Mouse (Mus musculus) limb, embryonic 13.5 days (tissue): Measurements from ENCODE around the gene Olfr102. TPM values are rescaled to one million over a fixed set of nuclear protein-coding genes. Genes with fewer than 3 reads are reported as not detected.

Experiments
- ATAC-seq: fragments of 200-750 bp; cut with Nextera tagmentation; 2 replicates; pipeline ENCODE4 v1.8.0; 2017; ENCODE audit warnings: low read depth, moderate number of reproducible peaks, moderate TSS enrichment; ENCODE audit not compliant: low FRiP score
- H3K27ac ChIP-seq: fragments of 300-500 bp; sonication (generic); 2 replicates; pipeline ENCODE4 v1.5.1; 2015; ENCODE audit warnings: inconsistent platforms, mild to moderate bottlenecking, moderate library complexity
- H3K27me3 ChIP-seq: fragments of 300-500 bp; sonication (generic); 2 replicates; pipeline ENCODE4 v1.6.1; 2015; ENCODE audit warnings: mild to moderate bottlenecking, inconsistent platforms
- H3K36me3 ChIP-seq: fragments of 300-500 bp; sonication (generic); 2 replicates; pipeline ENCODE4 v1.6.1; 2015; ENCODE audit warnings: inconsistent platforms, mild to moderate bottlenecking, moderate library complexity
- H3K4me1 ChIP-seq: fragments of 300-500 bp; sonication (generic); 2 replicates; pipeline ENCODE4 v1.6.1; 2015; ENCODE audit warnings: inconsistent platforms
- H3K4me2 ChIP-seq: fragments of 300-500 bp; sonication (generic); replicated peaks from 2 replicates; pipeline ENCODE4 v1.6.1; 2015; ENCODE audit warnings: inconsistent platforms, mild to moderate bottlenecking, moderate library complexity
- H3K4me3 ChIP-seq: fragments of 300-500 bp; sonication (generic); 2 replicates; pipeline ENCODE4 v1.5.1; 2015; ENCODE audit warnings: moderate library complexity, mild to moderate bottlenecking, inconsistent platforms
- H3K9ac ChIP-seq: fragments of 300-500 bp; sonication (generic); 2 replicates; pipeline ENCODE4 v1.6.1; 2015; ENCODE audit warnings: mild to moderate bottlenecking, inconsistent platforms
- H3K9me3 ChIP-seq: fragments of 300-500 bp; sonication (generic); 2 replicates; pipeline ENCODE4 v1.6.1; 2016; ENCODE audit warnings: inconsistent platforms
- WGBS: fragments of 180-500 bp; shearing (Covaris S2); methylation state at CpG from one replicate; pipeline ENCODE4 v1.1.7; 2015; 5-methylcytosine and 5-hydroxymethylcytosine counted together
- polyA plus RNA-seq: library from polyadenylated mRNA; unstranded; fragments of >200 nt; fragmentation: Nextera tagmentation; extraction: Ambion mirVana; gene quantifications from 2 replicates; pipeline ENCODE4 v1.2.1, GENCODE M21; 2015

Gene Olfr102
- polyA plus RNA-seq, result not detected in 2 replicates

DNA sequence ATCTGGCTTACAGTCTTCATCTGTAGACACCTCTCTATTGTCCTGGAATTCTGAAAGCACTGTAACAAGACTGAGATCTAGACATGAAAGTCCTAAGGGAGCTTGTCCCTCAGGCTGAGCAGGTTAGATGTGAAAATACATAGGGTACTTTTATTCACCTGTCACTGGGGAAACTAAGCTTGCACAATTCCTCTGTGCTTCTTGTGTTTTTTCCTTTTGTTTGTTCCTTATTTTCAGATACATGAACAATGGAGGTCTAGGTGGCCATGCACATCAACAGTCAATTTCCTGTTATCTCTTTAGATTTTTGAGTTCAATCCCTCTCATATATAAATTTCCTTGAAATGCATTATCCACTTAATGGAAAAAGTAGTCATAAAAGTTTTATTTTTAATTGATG, at the start of gene Olfr102:
TSS of gene Olfr102 (minus strand) at position 101 of the 400 bp plus-strand sequence.
- ATAC-seq, result no peak
- no peak within 1 kb of the TSS for H3K27ac ChIP-seq
- H3K4me2 ChIP-seq, result no peak within 1 kb of the TSS
- H3K9me3 ChIP-seq, result no peaks in the 10 kb centered on the region; the same call in 1 of the 2 replicates
- H3K4me1 ChIP-seq, result no peaks in the 10 kb centered on the region
- H3K27me3 ChIP-seq, result no peaks in the 10 kb centered on the region
- no peak within 1 kb of the TSS for H3K4me3 ChIP-seq
- no peak within 1 kb of the TSS for H3K9ac ChIP-seq
- no peaks in the 10 kb centered on the region for H3K36me3 ChIP-seq

DNA sequence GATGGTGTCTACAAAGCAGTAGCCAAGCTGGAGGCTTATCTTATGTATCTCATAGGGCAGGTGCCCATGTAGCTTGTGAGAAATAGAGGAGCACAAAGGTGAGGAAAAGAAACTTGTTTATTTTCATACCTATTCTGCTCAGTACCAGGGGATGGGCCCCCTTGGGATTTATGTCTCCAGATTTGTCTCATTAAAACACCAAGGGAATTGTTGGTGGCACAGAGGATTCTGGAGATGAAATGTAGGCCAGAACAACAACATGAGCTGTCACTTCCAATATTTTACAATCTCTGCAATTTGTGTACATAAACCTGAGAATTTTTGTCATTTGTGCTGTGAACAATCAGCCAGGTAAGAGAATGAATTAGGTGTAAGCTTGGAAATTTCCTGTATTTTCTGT, 42.4 kb upstream of the Olfr102 start, which contains the start of gene Olfr104-ps:
TSS of gene Olfr104-ps (plus strand) at position 301 of the 400 bp plus-strand sequence.
- Histone ChIP-seq H3K4me3 (no peak within 1 kb of the TSS), H3K4me2 (no peak within 1 kb of the TSS), H3K4me1 (no peaks in the 10 kb centered on the region), H3K36me3 (no peaks in the 10 kb centered on the region), H3K27ac (no peak within 1 kb of the TSS), H3K9me3 (no peaks in the 10 kb centered on the region), H3K27me3 (no peaks in the 10 kb centered on the region), H3K9ac (no peak within 1 kb of the TSS)
- ATAC-seq, result no peak

DNA sequence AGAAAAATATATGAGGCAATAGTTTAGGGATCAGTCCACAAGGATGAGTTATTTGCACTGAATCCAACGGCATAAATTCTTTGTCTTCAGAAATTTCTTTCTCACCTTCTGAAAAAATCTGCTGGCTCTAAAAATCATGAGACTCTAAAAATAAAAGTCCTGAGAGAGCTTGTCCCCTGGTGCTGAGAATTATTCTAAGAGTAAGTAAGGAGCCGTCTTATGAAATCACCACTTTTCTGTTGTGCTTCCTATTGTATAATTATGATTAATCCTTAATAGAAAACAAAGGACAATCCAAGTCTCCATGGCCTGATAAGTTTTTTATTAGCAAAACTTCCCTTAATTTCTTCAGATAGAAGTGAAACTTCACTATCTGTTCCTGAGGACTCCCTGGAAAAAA, 22.7 kb upstream of the Olfr102 start, which contains the start of gene Olfr103:
TSS of gene Olfr103 (minus strand) at position 101 of the 400 bp plus-strand sequence.
- Histone ChIP-seq H3K9ac (no peak within 1 kb of the TSS), H3K4me3 (no peak within 1 kb of the TSS), H3K36me3 (no peaks in the 10 kb centered on the region), H3K9me3 (no peaks in the 10 kb centered on the region), H3K27ac (no peak within 1 kb of the TSS), H3K4me1 (no peaks in the 10 kb centered on the region), H3K27me3 (no peaks in the 10 kb centered on the region), H3K4me2 (no peak within 1 kb of the TSS)
- 84% methylated on average over 2 of the region's 2 CpGs for WGBS
- ATAC-seq, result no peak

DNA sequence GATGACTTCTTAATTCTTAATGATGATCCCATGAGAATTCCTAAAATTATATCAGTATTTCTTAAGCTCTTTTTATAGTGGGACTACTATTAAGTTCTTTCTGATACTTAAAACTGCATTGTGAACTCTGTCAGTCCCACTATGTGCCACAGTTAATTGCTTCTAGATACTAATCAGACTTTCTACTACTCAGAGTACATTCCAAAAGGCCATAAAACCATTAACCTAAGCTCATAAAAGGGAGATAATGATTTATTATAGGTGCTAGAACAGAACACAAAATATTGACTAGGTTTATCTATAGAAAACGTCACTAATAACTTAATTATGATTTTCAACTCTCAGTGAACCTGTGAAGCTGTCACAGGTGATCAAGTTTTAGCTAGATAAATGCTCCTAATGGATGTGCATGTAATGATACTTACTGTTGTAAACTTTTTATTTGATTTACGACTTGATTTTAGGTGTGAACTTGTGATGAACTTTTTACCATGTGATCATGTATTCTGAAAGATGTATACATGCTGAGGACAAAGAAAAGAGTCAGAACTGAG, 6.6 kb downstream of the Olfr102 start:
- 36% methylated on average over 2 of the region's 2 CpGs for WGBS

DNA sequence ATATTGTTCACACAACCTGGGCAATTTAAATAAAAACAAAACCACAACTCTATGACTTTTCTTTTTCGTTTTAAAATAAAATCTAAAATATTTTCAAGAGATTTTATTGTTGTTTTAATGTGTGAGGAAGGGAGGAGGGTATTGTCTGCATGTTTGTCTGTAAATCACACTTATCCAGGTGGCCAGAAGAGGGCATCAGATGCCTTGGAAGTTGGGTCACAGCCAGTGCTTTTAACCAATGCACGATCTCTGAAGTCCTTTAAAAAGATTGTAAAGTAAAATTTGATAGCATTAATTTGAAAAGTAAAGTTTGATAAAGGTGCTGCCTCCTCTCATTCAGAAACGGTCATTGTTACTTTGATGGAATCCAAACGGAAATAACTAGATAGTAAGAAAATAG, 8.4 kb downstream of the Olfr102 start:
- Histone ChIP-seq H3K4me3 (no peak overlapping the region), H3K27ac (no peak overlapping the region), H3K4me1 (no peaks in the 10 kb centered on the region), H3K4me2 (no peak overlapping the region), H3K36me3 (no peaks in the 10 kb centered on the region), H3K9ac (no peak overlapping the region), H3K27me3 (no peaks in the 10 kb centered on the region), H3K9me3 (no peaks in the 10 kb centered on the region)
- no peak for ATAC-seq
- 46% methylated on average over 4 of the region's 4 CpGs for WGBS

More for the DNA sequence above, 6.6 kb downstream of the Olfr102 start:
- Histone ChIP-seq H3K9ac (no peak overlapping the region), H3K9me3 (no peaks in the 10 kb centered on the region), H3K27ac (no peak overlapping the region), H3K4me3 (no peak overlapping the region), H3K4me2 (no peak overlapping the region), H3K36me3 (no peaks in the 10 kb centered on the region), H3K4me1 (no peaks in the 10 kb centered on the region), H3K27me3 (no peaks in the 10 kb centered on the region)
- no peak for ATAC-seq

DNA sequence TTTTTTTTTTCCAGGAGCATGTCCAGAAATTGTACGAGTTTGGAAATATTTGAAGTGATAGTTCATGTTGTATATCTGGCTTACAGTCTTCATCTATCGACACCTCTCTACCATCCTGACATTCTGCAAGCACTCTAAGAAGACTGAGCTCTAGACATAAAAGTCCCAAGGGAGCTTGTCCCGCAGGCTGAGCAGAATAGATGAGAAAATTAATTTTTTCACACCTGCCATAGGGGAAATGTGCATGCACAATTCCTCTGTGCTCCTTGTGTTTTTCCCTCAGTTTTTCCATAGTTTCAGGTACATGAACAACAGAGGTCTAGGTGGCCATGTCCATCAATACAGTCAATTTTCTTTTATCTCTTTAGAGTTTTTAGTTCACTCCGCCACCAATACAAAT, 12.6 kb downstream of the Olfr102 start, which contains the start of gene Olfr101:
TSS of gene Olfr101 (minus strand) at position 101 of the 400 bp plus-strand sequence.
- no peak for ATAC-seq
- Histone ChIP-seq H3K27me3 (no peaks in the 10 kb centered on the region), H3K4me1 (no peaks in the 10 kb centered on the region), H3K9ac (no peak within 1 kb of the TSS), H3K4me3 (no peak within 1 kb of the TSS), H3K27ac (no peak within 1 kb of the TSS), H3K9me3 (no peaks in the 10 kb centered on the region), H3K36me3 (no peaks in the 10 kb centered on the region), H3K4me2 (no peak within 1 kb of the TSS)
- 83% methylated on average over 4 of the region's 4 CpGs for WGBS

DNA sequence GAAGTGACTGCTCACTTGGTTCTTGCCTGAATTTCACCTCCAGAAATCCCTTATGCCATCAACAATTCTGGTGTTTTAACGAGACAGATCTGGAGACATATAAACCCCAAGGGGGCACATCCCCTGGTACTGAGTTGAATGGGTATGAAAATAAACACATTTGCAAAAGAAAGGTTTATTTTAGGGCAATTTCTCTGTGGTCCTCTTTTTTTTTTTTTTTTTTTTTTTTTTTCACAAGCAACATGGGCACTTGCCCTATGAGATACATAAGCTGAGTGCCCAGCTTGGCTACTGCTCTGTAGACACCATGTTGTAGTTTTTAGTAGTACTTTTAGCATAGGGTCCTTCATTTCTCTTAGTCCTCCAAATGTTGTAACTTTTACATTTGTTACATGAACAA, 33.5 kb downstream of the Olfr102 start, which contains the start of gene Olfr99:
TSS of gene Olfr99 (minus strand) at position 101 of the 400 bp plus-strand sequence.
- no peaks in the 10 kb centered on the region for H3K4me1 ChIP-seq
- H3K4me3 ChIP-seq, result no peak within 1 kb of the TSS
- ATAC-seq, result no peak
- H3K9ac ChIP-seq, result no peak within 1 kb of the TSS
- no peaks in the 10 kb centered on the region for H3K27me3 ChIP-seq
- H3K27ac ChIP-seq, result no peak within 1 kb of the TSS
- no peaks in the 10 kb centered on the region for H3K9me3 ChIP-seq
- H3K36me3 ChIP-seq, result no peaks in the 10 kb centered on the region
- 71% methylated on average over 1 of the region's 1 CpGs for WGBS
- H3K4me2 ChIP-seq, result no peak within 1 kb of the TSS

DNA sequence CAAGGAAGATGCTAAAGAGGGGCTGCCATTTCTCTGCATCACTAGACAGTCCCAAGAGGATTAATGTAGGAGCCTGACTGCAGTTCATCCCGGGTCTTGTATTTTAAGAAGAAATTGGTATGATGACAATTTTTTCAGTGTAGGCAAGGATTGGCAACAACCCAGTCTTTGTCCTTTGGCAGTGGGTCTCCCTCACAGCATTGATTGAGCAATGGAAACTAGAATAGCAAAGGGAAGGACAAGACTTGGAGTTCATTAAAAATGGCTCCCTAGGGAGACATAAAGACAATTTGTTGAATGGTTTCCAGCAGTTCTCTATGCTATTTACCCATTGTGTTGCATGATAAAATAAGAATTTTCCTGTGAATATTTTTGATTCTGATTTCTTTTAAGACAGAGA, 36.5 kb downstream of the Olfr102 start:
- Histone ChIP-seq H3K36me3 (no peaks in the 10 kb centered on the region), H3K9me3 (no peaks in the 10 kb centered on the region), H3K4me1 (no peaks in the 10 kb centered on the region), H3K27ac (no peak overlapping the region), H3K4me2 (no peak overlapping the region), H3K27me3 (no peaks in the 10 kb centered on the region), H3K9ac (no peak overlapping the region), H3K4me3 (no peak overlapping the region)
- 85% methylated on average over 1 of the region's 1 CpGs for WGBS
- no peak for ATAC-seq

DNA sequence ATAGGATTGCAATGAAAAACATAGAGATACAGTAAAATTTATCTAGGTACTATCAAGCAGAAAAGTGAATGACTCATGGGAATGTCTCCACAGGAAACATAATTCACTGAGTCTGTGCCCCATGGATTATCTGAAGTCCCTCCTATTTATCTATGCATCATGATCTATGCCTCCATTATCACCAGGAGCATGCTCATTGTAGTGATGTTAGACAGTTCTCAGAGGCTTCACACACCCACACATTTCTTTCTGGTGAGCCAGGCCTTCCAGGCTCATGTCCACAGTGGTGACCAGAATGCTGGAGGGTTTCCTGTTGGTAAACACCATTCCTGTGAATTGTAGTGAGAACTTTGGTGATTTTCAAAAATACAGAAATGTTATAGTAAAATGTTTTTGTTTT, 40.3 kb downstream of the Olfr102 start:
- no peak overlapping the region for H3K4me2 ChIP-seq
- H3K27ac ChIP-seq, result no peak overlapping the region
- no peaks in the 10 kb centered on the region for H3K9me3 ChIP-seq
- no peak overlapping the region for H3K4me3 ChIP-seq
- H3K9ac ChIP-seq, result no peak overlapping the region
- no peaks in the 10 kb centered on the region for H3K36me3 ChIP-seq
- ATAC-seq, result no peak
- H3K27me3 ChIP-seq, result no peaks in the 10 kb centered on the region
- H3K4me1 ChIP-seq, result no peaks in the 10 kb centered on the region

DNA sequence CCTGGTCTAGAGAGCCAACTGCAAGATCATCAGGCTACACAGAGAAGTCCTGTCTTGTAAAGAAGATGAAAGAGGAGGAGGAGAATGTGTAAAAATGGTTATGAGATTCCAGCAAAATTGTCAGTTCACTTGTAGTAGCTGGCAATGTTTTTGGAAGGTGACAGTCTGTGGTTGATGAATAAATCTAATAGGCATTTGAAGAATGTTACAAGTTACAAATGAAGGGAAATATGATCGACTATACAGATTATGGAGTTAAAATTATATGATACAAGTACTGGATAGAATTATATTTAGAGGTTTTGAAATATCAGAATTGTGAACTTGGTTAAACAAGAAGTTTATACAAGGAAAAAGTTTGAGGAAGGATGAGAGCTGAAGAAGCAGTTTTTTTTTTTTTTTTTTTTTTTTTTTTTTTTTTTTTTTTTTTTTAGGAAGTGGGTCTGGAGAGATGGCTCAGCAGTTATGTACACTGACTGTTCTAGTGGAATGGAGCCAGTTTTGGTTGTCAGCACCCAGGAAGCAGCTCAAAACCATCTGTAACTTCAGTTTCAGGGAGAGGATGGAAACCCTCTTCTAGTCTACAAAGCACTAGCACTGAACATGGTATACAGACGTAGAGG, 41.1 kb downstream of the Olfr102 start:
- Histone ChIP-seq H3K36me3 (no peaks in the 10 kb centered on the region), H3K9ac (no peak overlapping the region), H3K9me3 (no peaks in the 10 kb centered on the region), H3K27ac (no peak overlapping the region), H3K4me3 (no peak overlapping the region), H3K4me1 (no peaks in the 10 kb centered on the region), H3K27me3 (peaks cover 3% of the 10 kb centered on the region; the same call in 1 of the 2 replicates), H3K4me2 (no peak overlapping the region)
- WGBS, result 72% methylated on average over 2 of the region's 2 CpGs
- ATAC-seq, result no peak

DNA sequence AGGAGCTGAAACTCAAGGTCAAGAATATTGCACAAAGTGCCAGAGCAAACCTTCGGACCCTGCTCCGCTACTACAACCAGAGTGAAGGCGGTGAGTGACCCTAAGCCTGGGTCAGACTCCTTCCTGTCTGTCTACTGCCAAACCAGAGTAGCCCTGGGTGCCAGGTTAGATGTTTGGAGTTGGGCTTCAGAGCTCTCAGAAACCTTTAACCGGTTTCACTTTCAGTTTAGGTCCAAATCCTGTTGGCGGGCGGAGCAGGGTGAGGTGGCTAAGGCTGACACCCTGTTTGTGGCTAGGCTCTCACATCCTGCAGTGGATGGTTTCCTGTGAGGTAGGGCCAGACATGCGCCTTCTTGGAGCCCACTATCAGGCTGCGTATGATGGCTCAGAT, 46.2 kb downstream of the Olfr102 start:
- H3K4me2 ChIP-seq, result peak overlapping the region; percentile 77
- peak overlapping the region; percentile 48; the same call in 1 of the 2 replicates for H3K9ac ChIP-seq
- H3K4me1 ChIP-seq, result no peaks in the 10 kb centered on the region
- no peak overlapping the region for H3K27ac ChIP-seq
- ATAC-seq, result 0 out of 2 replicates have a peak, but pooled peaks have one; percentile 20
- H3K27me3 ChIP-seq, result peaks cover 5% of the 10 kb centered on the region; the same call in 1 of the 2 replicates
- no peaks in the 10 kb centered on the region for H3K36me3 ChIP-seq
- no peaks in the 10 kb centered on the region for H3K9me3 ChIP-seq
- WGBS, result 65% methylated on average over 8 of the region's 8 CpGs
- peak overlapping the region; percentile 48 for H3K4me3 ChIP-seq

DNA sequence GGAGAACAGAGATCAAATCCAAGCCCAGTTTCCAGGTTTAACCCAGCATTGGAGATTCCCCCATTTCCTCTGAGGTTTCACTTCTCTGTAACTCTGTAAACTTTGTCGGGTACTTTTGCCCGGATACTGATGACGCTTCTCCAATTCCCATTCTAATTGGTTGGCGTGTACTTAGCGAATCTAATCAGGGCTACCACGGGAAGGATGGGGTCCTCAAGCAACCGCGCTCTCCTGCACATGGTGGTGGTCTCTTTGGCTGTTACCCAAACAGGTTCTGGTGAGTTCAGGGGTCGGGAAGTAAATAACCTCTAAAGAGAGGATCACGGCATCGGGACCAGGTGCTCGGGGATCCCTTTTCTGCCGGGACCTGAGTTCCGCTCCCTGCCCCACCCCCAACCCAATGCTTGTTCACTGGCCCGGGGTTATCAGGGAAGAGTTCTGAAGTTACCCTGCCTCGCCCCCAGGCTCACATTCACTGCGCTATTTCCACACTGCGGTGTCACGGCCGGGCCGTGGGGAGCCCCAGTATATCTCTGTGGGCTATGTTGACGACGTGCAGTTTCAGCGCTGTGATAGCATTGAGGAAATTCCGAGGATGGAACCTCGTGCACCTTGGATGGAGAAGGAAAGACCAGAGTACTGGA, 46.7 kb downstream of the Olfr102 start, which contains the start of gene H2-M3:
TSS of gene H2-M3 (plus strand) at position 163 of the 644 bp plus-strand sequence.
- ATAC-seq, result peak; percentile 94
- 4% methylated on average over 26 of the region's 26 CpGs for WGBS

More for the DNA sequence above, 46.7 kb downstream of the Olfr102 start, which contains the start of gene H2-M3:
- H3K36me3 ChIP-seq, result no peaks in the 10 kb centered on the region
- peaks cover 5% of the 10 kb centered on the region; the same call in 1 of the 2 replicates for H3K27me3 ChIP-seq
- H3K27ac ChIP-seq, result no peak within 1 kb of the TSS
- H3K9me3 ChIP-seq, result no peaks in the 10 kb centered on the region
- no peaks in the 10 kb centered on the region for H3K4me1 ChIP-seq
- peak within 1 kb of the TSS; percentile 48 for H3K4me3 ChIP-seq
- peak within 1 kb of the TSS; percentile 77 for H3K4me2 ChIP-seq
- H3K9ac ChIP-seq, result peak within 1 kb of the TSS; percentile 48; the same call in 1 of the 2 replicates
